Mouse (Mus musculus) stomach, embryonic 15.5 days (tissue): ENCODE measurements around the gene Zcwpw1. TPM values are rescaled to one million over a fixed set of nuclear protein-coding genes. Genes with fewer than 3 reads are reported as not detected.
"Not testable (repeated sequence)": the region's sequence is repeated elsewhere in the genome, so short reads cannot be mapped to it uniquely, and the experiment has no call there.

ENCODE experiments used
- ATAC-seq: fragments of 200-750 bp; cut with Nextera tagmentation; 2 replicates; pipeline ENCODE4 v1.8.0; 2017; ENCODE audit warnings: low read depth, moderate number of reproducible peaks, moderate TSS enrichment; ENCODE audit not compliant: insufficient read depth, low FRiP score
- H3K27ac ChIP-seq: fragments of 300-500 bp; sonication (generic); 2 replicates; pipeline ENCODE4 v1.5.1; 2015; ENCODE audit warnings: mild to moderate bottlenecking, inconsistent platforms
- H3K27me3 ChIP-seq: fragments of 300-500 bp; sonication (generic); replicated peaks from 2 replicates; pipeline ENCODE4 v1.6.1; 2015; ENCODE audit warnings: inconsistent platforms
- H3K36me3 ChIP-seq: fragments of 300-500 bp; sonication (generic); 2 replicates; pipeline ENCODE4 v1.6.1; 2015; ENCODE audit warnings: inconsistent platforms
- H3K4me1 ChIP-seq: fragments of 300-500 bp; sonication (generic); 2 replicates; pipeline ENCODE4 v1.6.1; 2015; ENCODE audit warnings: inconsistent platforms
- H3K4me2 ChIP-seq: fragments of 300-500 bp; sonication (generic); 2 replicates; pipeline ENCODE4 v1.6.1; 2015; ENCODE audit warnings: mild to moderate bottlenecking, inconsistent platforms
- H3K4me3 ChIP-seq: fragments of 300-500 bp; sonication (generic); replicated peaks from 2 replicates; pipeline ENCODE4 v1.5.1; 2015; ENCODE audit warnings: inconsistent platforms
- H3K9ac ChIP-seq: fragments of 300-500 bp; sonication (generic); 2 replicates; pipeline ENCODE4 v1.6.1; 2015; ENCODE audit warnings: inconsistent platforms
- H3K9me3 ChIP-seq: fragments of 300-500 bp; sonication (generic); 2 replicates; pipeline ENCODE4 v1.6.1; 2016; ENCODE audit warnings: inconsistent platforms
- whole genome bisulfite sequencing: fragments of 180-500 bp; shearing (Covaris S2); methylation state at CpG from one replicate; pipeline ENCODE4 v1.1.7; 2015; 5-methylcytosine and 5-hydroxymethylcytosine counted together
- polyA plus RNA-seq: library from polyadenylated mRNA; unstranded; fragments of >200 nt; fragmentation: Nextera tagmentation; extraction: Ambion mirVana; gene quantifications from 2 replicates; pipeline ENCODE4 v1.2.1, GENCODE M21; 2015

Gene Zcwpw1
- polyA plus RNA-seq, 1 experiment from 2014 or later, result 18.3 TPM

GRCm38 (mm10) chr5:137826421-137826820, 38.8 kb downstream of the Zcwpw1 start:
- 39% methylated on average over 7 of the region's 7 CpGs for WGBS
- no peak for ATAC-seq

GRCm38 (mm10) chr5:137828694-137829093, 41.1 kb downstream of the Zcwpw1 start:
- Histone ChIP-seq H3K4me1 (no peaks in the 10 kb centered on the region), H3K9me3 (no peaks in the 10 kb centered on the region), H3K36me3 (no peaks in the 10 kb centered on the region), H3K4me2 (no peak overlapping the region), H3K9ac (no peak overlapping the region), H3K27ac (no peak overlapping the region), H3K4me3 (no peak overlapping the region), H3K27me3 (no peaks in the 10 kb centered on the region)
- 81% methylated on average over 6 of the region's 6 CpGs for WGBS
- ATAC-seq, result no peak

More at GRCm38 (mm10) chr5:137826421-137826820, 38.8 kb downstream of the Zcwpw1 start:
- H3K9me3 ChIP-seq, result no peaks in the 10 kb centered on the region
- no peaks in the 10 kb centered on the region for H3K27me3 ChIP-seq
- no peaks in the 10 kb centered on the region for H3K4me1 ChIP-seq
- no peaks in the 10 kb centered on the region for H3K36me3 ChIP-seq
- H3K27ac ChIP-seq, result no peak overlapping the region
- H3K4me3 ChIP-seq, result no peak overlapping the region
- H3K4me2 ChIP-seq, result no peak overlapping the region
- no peak overlapping the region for H3K9ac ChIP-seq

- Histone ChIP-seq H3K4me2 (no peak overlapping the region), H3K4me1 (no peaks in the 10 kb centered on the region), H3K27me3 (no peaks in the 10 kb centered on the region), H3K36me3 (no peaks in the 10 kb centered on the region), H3K4me3 (no peak overlapping the region), H3K9me3 (no peaks in the 10 kb centered on the region), H3K27ac (no peak overlapping the region), H3K9ac (no peak overlapping the region)
- ATAC-seq, result no peak
- 69% methylated on average over 7 of the region's 7 CpGs for WGBS
These were observed 42.6 kb downstream of the Zcwpw1 start for GRCm38 (mm10) chr5:137830238-137830637.

- H3K9me3 ChIP-seq, result no peaks in the 10 kb centered on the region
- ATAC-seq, result no peak
- H3K36me3 ChIP-seq, result no peaks in the 10 kb centered on the region
These were observed 43.5 kb downstream of the Zcwpw1 start for GRCm38 (mm10) chr5:137831106-137831505.

GRCm38 (mm10) chr5:137831506-137831905, 43.9 kb downstream of the Zcwpw1 start:
- Histone ChIP-seq H3K27me3 (no peaks in the 10 kb centered on the region), H3K9me3 (no peaks in the 10 kb centered on the region), H3K4me3 (no peak overlapping the region), H3K27ac (no peak overlapping the region), H3K4me1 (no peaks in the 10 kb centered on the region), H3K4me2 (no peak overlapping the region), H3K36me3 (no peaks in the 10 kb centered on the region), H3K9ac (no peak overlapping the region)
- no peak for ATAC-seq
- WGBS, result 69% methylated on average over 6 of the region's 6 CpGs

More at GRCm38 (mm10) chr5:137831106-137831505, 43.5 kb downstream of the Zcwpw1 start:
- Histone ChIP-seq H3K4me2 (no peak overlapping the region), H3K4me3 (no peak overlapping the region), H3K9ac (no peak overlapping the region), H3K27me3 (no peaks in the 10 kb centered on the region), H3K4me1 (no peaks in the 10 kb centered on the region), H3K27ac (no peak overlapping the region)
- 83% methylated on average over 4 of the region's 4 CpGs for WGBS

GRCm38 (mm10) chr5:137833500-137833899, 45.9 kb downstream of the Zcwpw1 start:
- no peaks in the 10 kb centered on the region for H3K9me3 ChIP-seq

GRCm38 (mm10) chr5:137835966-137836520, 48.4 kb downstream of the Zcwpw1 start, which contains the start of gene Pilra:
TSS of gene Pilra (minus strand) at chr5:137836281.
- H3K4me2 ChIP-seq, H3K9ac ChIP-seq, H3K27me3 ChIP-seq, H3K4me1 ChIP-seq, H3K36me3 ChIP-seq, H3K9me3 ChIP-seq, H3K4me3 ChIP-seq, ATAC-seq, H3K27ac ChIP-seq: not testable (repeated sequence)
- 64% methylated on average over 2 of the region's 2 CpGs for WGBS

More at GRCm38 (mm10) chr5:137833500-137833899, 45.9 kb downstream of the Zcwpw1 start:
- no peak for ATAC-seq
- no peak overlapping the region for H3K4me2 ChIP-seq
- H3K27me3 ChIP-seq, result no peaks in the 10 kb centered on the region
- H3K4me1 ChIP-seq, result no peaks in the 10 kb centered on the region
- no peaks in the 10 kb centered on the region for H3K36me3 ChIP-seq
- H3K4me3 ChIP-seq, result no peak overlapping the region
- no peak overlapping the region for H3K27ac ChIP-seq
- no peak overlapping the region for H3K9ac ChIP-seq
- 54% methylated on average over 4 of the region's 4 CpGs for WGBS

- no peaks in the 10 kb centered on the region for H3K9me3 ChIP-seq
- H3K27ac ChIP-seq, result no peak overlapping the region
- no peak overlapping the region for H3K9ac ChIP-seq
- H3K4me1 ChIP-seq, result no peaks in the 10 kb centered on the region
- H3K27me3 ChIP-seq, result no peaks in the 10 kb centered on the region
- no peak for ATAC-seq
- no peak overlapping the region for H3K4me2 ChIP-seq
- no peak overlapping the region for H3K4me3 ChIP-seq
- H3K36me3 ChIP-seq, result no peaks in the 10 kb centered on the region
These were observed 49.0 kb downstream of the Zcwpw1 start for GRCm38 (mm10) chr5:137836611-137837010.

GRCm38 (mm10) chr5:137837110-137837509, 49.5 kb downstream of the Zcwpw1 start:
- H3K27ac ChIP-seq, H3K36me3 ChIP-seq, H3K4me3 ChIP-seq, H3K27me3 ChIP-seq, H3K9me3 ChIP-seq, H3K4me1 ChIP-seq, H3K4me2 ChIP-seq, H3K9ac ChIP-seq, ATAC-seq: not testable (repeated sequence)

GRCm38 (mm10) chr5:137850313-137850712, 62.7 kb downstream of the Zcwpw1 start:
- H3K9ac ChIP-seq, result not testable (repeated sequence)
- 84% methylated on average over 1 of the region's 1 CpGs for WGBS

GRCm38 (mm10) chr5:137854907-137855306, 67.3 kb downstream of the Zcwpw1 start:
- H3K4me2 ChIP-seq, H3K9ac ChIP-seq, H3K27me3 ChIP-seq, H3K4me3 ChIP-seq, H3K36me3 ChIP-seq, ATAC-seq, H3K4me1 ChIP-seq, H3K9me3 ChIP-seq, H3K27ac ChIP-seq: not testable (repeated sequence)
- WGBS, result 82% methylated on average over 3 of the region's 3 CpGs

More at GRCm38 (mm10) chr5:137850313-137850712, 62.7 kb downstream of the Zcwpw1 start:
- H3K4me1 ChIP-seq, ATAC-seq, H3K9me3 ChIP-seq, H3K36me3 ChIP-seq, H3K27ac ChIP-seq, H3K4me2 ChIP-seq, H3K27me3 ChIP-seq, H3K4me3 ChIP-seq: not testable (repeated sequence)

GRCm38 (mm10) chr5:137856870-137857269, 69.3 kb downstream of the Zcwpw1 start:
- not testable (repeated sequence) for H3K27ac ChIP-seq, H3K4me1 ChIP-seq, H3K9ac ChIP-seq, H3K4me3 ChIP-seq, H3K9me3 ChIP-seq, H3K36me3 ChIP-seq, H3K4me2 ChIP-seq, H3K27me3 ChIP-seq, ATAC-seq
- 63% methylated on average over 5 of the region's 5 CpGs for WGBS
